Mouse (Mus musculus): ENCODE data around the gene Gdf15. TPM values are rescaled to one million over a fixed set of nuclear protein-coding genes. Genes with fewer than 3 reads are reported as not detected.
A peak's percentile ranks its signal among the peaks of the same experiment; 100 is the strongest.

The Gdf15 gene
- total and polyA plus RNA-seq, 2 experiments from 2014 or later: 0.15 to 1.7 TPM

DNA sequence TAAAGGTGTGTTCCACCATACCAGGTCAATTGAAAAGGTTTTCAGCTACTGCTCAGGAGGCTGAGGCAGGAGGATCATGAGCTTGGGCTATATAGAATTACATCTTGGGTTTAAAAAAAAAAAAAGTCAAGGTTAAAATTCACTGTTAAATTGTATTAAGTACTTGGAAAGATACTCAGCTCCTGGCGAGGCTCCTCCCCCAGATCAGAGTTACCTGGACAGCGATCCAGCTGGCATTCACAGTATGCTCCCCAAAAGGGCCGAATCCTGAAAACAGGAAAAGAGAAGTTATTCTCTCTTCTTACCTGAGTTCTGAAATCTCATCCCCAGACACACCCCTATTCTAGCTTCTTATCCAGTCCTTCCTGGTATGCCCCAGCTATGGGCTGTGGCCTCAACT, 25.0 kb upstream of the Gdf15 start:
- WGBS: 96% methylated on average over 3 of the region's 3 CpGs
- TF ChIP-seq EP300 (IDR thresholded peaks at IDR 0.05; ENCODE audit: low read depth) (no peak), CTCF (IDR thresholded peaks at IDR 0.05; ENCODE audit: low read depth) (no peak)
- H3K4me1 ChIP-seq (ENCODE audit: control insufficient read depth, insufficient read depth): peaks cover 17% of the 10 kb centered on the region; the same call in 1 of the 2 replicates
- no peaks in the 10 kb centered on the region for H3K27me3 ChIP-seq (ENCODE audit: control insufficient read depth, insufficient read depth, low read length)
- DNase-seq (ENCODE audit: low spot score): no peak
- no peak overlapping the region for H3K27ac ChIP-seq (ENCODE audit: low read depth)
- ATAC-seq (ENCODE audit: insufficient read depth, low read depth): no peak
- no peak overlapping the region for H3K9ac ChIP-seq (replicated peaks; ENCODE audit: low read depth, low read length)
- no peak overlapping the region for H3K4me2 ChIP-seq (ENCODE audit: low read depth, low read length)
- H3K9me3 ChIP-seq (replicated peaks; ENCODE audit: control insufficient read depth, low read length): no peaks in the 10 kb centered on the region
- no peak overlapping the region for H3K4me3 ChIP-seq (ENCODE audit: low read depth, low read length)
- H3K36me3 ChIP-seq (replicated peaks; ENCODE audit: control insufficient read depth, insufficient read depth, low read length): peaks cover 41% of the 10 kb centered on the region

DNA sequence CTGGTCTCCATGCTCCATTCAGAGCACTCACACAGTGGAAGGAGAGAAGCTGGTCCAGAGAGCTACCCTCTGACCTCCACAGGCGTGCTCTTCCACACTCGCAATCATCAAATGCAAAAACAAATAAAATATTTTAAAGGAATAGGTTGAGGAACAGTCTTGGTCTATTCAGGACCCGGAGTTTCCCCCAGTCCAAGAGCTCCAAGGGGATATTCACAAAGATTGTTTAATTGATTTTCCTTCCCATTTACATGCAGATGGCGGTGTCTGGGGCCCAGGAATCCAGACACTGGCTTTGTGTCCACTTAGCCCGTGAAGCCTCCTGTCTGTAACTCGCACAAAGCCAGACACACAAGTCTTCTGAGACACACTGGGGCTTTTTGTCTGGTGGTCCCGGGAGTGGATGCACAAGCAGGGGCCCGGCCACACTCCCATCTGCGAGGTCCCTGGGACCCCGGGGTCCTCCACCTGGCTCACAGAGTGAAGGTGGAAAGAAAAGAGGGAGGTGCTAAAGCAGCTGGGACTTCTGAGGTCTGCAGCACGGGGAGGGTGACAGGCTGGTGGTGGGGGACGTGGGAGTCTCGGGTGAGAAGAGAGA, 24.0 kb upstream of the Gdf15 start:
- no peak for ATAC-seq (ENCODE audit: insufficient read depth, low read depth)
- H3K36me3 ChIP-seq (replicated peaks; ENCODE audit: control insufficient read depth, insufficient read depth, low read length): peaks cover 51% of the 10 kb centered on the region
- DNase-seq (ENCODE audit: low spot score): no peak
- H3K4me3 ChIP-seq (ENCODE audit: low read depth, low read length): no peak overlapping the region
- H3K27me3 ChIP-seq (ENCODE audit: control insufficient read depth, insufficient read depth, low read length): no peaks in the 10 kb centered on the region
- H3K4me2 ChIP-seq (ENCODE audit: low read depth, low read length): no peak overlapping the region
- no peak overlapping the region for H3K27ac ChIP-seq (ENCODE audit: low read depth)
- TF ChIP-seq CTCF (IDR thresholded peaks at IDR 0.05; ENCODE audit: low read depth) (no peak), EP300 (IDR thresholded peaks at IDR 0.05; ENCODE audit: low read depth) (no peak)
- no peak overlapping the region for H3K9ac ChIP-seq (replicated peaks; ENCODE audit: low read depth, low read length)
- H3K9me3 ChIP-seq (replicated peaks; ENCODE audit: control insufficient read depth, low read length): no peaks in the 10 kb centered on the region
- H3K4me1 ChIP-seq (ENCODE audit: control insufficient read depth, insufficient read depth): peaks cover 17% of the 10 kb centered on the region; the same call in 1 of the 2 replicates
- WGBS: 83% methylated on average over 13 of the region's 13 CpGs

DNA sequence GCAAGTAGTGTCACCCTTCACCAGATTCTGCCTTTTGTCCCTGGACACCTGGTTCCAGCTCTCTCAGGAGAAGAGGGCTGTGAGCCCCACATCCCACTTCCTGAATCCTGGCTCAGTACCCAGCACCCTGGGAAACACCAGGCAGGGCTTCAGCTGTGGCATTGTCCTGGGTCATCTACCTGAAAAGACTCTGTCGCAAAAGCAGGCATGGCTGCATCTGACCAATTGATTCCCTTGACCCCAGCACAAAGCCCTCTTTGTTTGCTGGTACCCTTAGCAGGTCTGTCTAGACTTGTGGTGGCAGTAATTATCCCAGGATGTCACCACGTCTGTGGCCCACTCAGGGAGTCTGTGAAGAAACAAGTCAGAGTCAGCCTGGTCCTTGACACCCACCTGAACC, 23.2 kb upstream of the Gdf15 start:
- DNase-seq (ENCODE audit: low spot score) (no peak), ATAC-seq (ENCODE audit: insufficient read depth, low read depth) (no peak)
- H3K36me3 ChIP-seq (replicated peaks; ENCODE audit: control insufficient read depth, insufficient read depth, low read length): peaks cover 59% of the 10 kb centered on the region
- H3K9me3 ChIP-seq (replicated peaks; ENCODE audit: control insufficient read depth, low read length): no peaks in the 10 kb centered on the region
- no peak overlapping the region for H3K9ac ChIP-seq (replicated peaks; ENCODE audit: low read depth, low read length)
- no peak overlapping the region for H3K27ac ChIP-seq (ENCODE audit: low read depth)
- no peak overlapping the region for H3K4me2 ChIP-seq (ENCODE audit: low read depth, low read length)
- no peak overlapping the region for H3K4me3 ChIP-seq (ENCODE audit: low read depth, low read length)
- H3K4me1 ChIP-seq (ENCODE audit: control insufficient read depth, insufficient read depth): peaks cover 17% of the 10 kb centered on the region; the same call in 1 of the 2 replicates
- 79% methylated on average over 2 of the region's 2 CpGs for WGBS
- no peak for TF ChIP-seq CTCF (IDR thresholded peaks at IDR 0.05; ENCODE audit: low read depth)
- TF ChIP-seq EP300 (IDR thresholded peaks at IDR 0.05; ENCODE audit: low read depth): no peak
- no peaks in the 10 kb centered on the region for H3K27me3 ChIP-seq (ENCODE audit: control insufficient read depth, insufficient read depth, low read length)

DNA sequence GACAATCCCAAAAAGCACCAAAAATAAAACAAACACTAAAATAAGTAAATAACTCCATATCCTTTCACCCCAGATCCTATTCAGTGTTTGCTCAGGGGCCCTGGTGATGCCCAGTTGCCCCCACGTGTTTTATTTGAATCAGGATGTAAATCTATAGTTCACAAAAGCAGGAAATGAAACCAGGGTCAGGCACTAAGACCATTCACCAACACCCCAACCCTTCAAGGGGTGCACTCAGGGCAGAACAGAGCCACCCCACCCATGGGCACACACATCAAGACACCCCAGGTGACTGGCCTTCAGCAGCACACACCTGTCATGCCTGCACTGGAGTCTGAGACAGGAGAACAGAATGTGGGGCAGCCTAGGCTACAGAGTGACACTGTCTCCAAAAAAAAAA, 21.9 kb upstream of the Gdf15 start:
- Histone ChIP-seq H3K27ac (ENCODE audit: low read depth) (no peak overlapping the region), H3K4me2 (ENCODE audit: low read depth, low read length) (no peak overlapping the region), H3K36me3 (replicated peaks; ENCODE audit: control insufficient read depth, insufficient read depth, low read length) (peaks cover 67% of the 10 kb centered on the region), H3K4me3 (ENCODE audit: low read depth, low read length) (no peak overlapping the region), H3K4me1 (ENCODE audit: control insufficient read depth, insufficient read depth) (peaks cover 27% of the 10 kb centered on the region), H3K9ac (replicated peaks; ENCODE audit: low read depth, low read length) (no peak overlapping the region), H3K9me3 (replicated peaks; ENCODE audit: control insufficient read depth, low read length) (no peaks in the 10 kb centered on the region), H3K27me3 (ENCODE audit: control insufficient read depth, insufficient read depth, low read length) (no peaks in the 10 kb centered on the region)
- ATAC-seq (ENCODE audit: insufficient read depth, low read depth): no peak
- WGBS: 73% methylated on average over 1 of the region's 1 CpGs
- no peak for TF ChIP-seq CTCF (IDR thresholded peaks at IDR 0.05; ENCODE audit: low read depth)
- no peak for TF ChIP-seq EP300 (IDR thresholded peaks at IDR 0.05; ENCODE audit: low read depth)
- DNase-seq (ENCODE audit: low spot score): no peak

DNA sequence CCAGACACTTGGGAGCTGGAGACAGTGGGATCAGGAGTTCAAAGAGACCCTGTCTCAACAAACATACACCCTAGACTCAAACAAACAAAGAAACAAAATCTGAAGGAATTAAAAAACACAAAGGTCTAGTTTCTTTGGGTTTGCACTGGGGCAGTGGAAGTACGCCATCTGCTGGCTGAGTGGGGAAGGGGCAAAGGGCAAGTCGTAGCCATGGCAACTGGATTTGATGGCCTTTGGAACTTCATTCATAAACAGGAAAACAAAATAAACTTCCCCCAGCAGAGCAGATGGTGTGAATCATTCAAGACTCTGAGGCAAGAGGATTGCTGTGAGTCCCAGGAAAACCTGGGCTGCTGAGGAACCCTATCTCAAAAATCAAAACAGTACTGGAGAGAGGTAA, 21.0 kb upstream of the Gdf15 start:
- ATAC-seq (ENCODE audit: insufficient read depth, low read depth) (no peak), DNase-seq (ENCODE audit: low spot score) (peak; percentile 12)
- Histone ChIP-seq H3K4me2 (ENCODE audit: low read depth, low read length) (no peak overlapping the region), H3K27ac (ENCODE audit: low read depth) (no peak overlapping the region), H3K9me3 (replicated peaks; ENCODE audit: control insufficient read depth, low read length) (no peaks in the 10 kb centered on the region), H3K4me3 (ENCODE audit: low read depth, low read length) (no peak overlapping the region), H3K9ac (replicated peaks; ENCODE audit: low read depth, low read length) (no peak overlapping the region), H3K4me1 (ENCODE audit: control insufficient read depth, insufficient read depth) (peaks cover 27% of the 10 kb centered on the region), H3K36me3 (replicated peaks; ENCODE audit: control insufficient read depth, insufficient read depth, low read length) (peaks cover 67% of the 10 kb centered on the region), H3K27me3 (ENCODE audit: control insufficient read depth, insufficient read depth, low read length) (no peaks in the 10 kb centered on the region)
- WGBS: 57% methylated on average over 2 of the region's 2 CpGs
- no peak for TF ChIP-seq EP300 (IDR thresholded peaks at IDR 0.05; ENCODE audit: low read depth)
- TF ChIP-seq CTCF (IDR thresholded peaks at IDR 0.05; ENCODE audit: low read depth): peak; percentile 76

GRCm38 (mm10) chr8:70650351-70650750, 18.1 kb upstream of the Gdf15 start:
- TF ChIP-seq EP300 (IDR thresholded peaks at IDR 0.05; ENCODE audit: low read depth) (no peak), CTCF (IDR thresholded peaks at IDR 0.05; ENCODE audit: low read depth) (no peak)
- Histone ChIP-seq H3K9ac (replicated peaks; ENCODE audit: low read depth, low read length) (no peak overlapping the region), H3K4me1 (ENCODE audit: control insufficient read depth, insufficient read depth) (peaks cover 46% of the 10 kb centered on the region), H3K4me2 (ENCODE audit: low read depth, low read length) (no peak overlapping the region), H3K27ac (ENCODE audit: low read depth) (no peak overlapping the region), H3K27me3 (ENCODE audit: control insufficient read depth, insufficient read depth, low read length) (no peaks in the 10 kb centered on the region), H3K4me3 (ENCODE audit: low read depth, low read length) (no peak overlapping the region), H3K36me3 (replicated peaks; ENCODE audit: control insufficient read depth, insufficient read depth, low read length) (peaks cover 46% of the 10 kb centered on the region), H3K9me3 (replicated peaks; ENCODE audit: control insufficient read depth, low read length) (no peaks in the 10 kb centered on the region)
- WGBS: 89% methylated on average over 17 of the region's 17 CpGs
- ATAC-seq (ENCODE audit: insufficient read depth, low read depth) (no peak), DNase-seq (ENCODE audit: low spot score) (no peak)
